Mouse (Mus musculus) kidney, postnatal 4 days (tissue): Measurements from ENCODE around the gene 4430402I18Rik.

Source experiments
- DNase-seq, 2 experiments: peaks; one replicate each; pipeline ENCODE4 v3.0.0; 2021; ENCODE audit warnings: mixed read lengths in 2 of 2

4430402I18Rik gene

DNA sequence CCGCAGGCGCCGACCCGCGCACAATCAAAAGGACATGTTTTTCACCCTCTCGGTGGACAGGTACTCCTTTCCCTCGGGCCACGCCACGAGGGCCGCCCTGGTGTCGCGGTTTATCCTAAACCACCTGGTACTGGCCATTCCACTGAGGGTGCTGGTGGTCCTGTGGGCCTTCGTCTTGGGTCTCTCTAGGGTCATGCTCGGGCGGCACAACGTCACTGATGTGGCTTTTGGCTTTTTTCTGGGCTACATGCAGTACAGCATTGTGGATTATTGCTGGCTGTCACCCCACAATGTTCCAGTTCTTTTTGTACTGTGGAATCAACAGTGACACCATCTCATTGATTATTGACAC, 3.1 kb downstream of the 4430402I18Rik start:
- no peak for DNase-seq

DNA sequence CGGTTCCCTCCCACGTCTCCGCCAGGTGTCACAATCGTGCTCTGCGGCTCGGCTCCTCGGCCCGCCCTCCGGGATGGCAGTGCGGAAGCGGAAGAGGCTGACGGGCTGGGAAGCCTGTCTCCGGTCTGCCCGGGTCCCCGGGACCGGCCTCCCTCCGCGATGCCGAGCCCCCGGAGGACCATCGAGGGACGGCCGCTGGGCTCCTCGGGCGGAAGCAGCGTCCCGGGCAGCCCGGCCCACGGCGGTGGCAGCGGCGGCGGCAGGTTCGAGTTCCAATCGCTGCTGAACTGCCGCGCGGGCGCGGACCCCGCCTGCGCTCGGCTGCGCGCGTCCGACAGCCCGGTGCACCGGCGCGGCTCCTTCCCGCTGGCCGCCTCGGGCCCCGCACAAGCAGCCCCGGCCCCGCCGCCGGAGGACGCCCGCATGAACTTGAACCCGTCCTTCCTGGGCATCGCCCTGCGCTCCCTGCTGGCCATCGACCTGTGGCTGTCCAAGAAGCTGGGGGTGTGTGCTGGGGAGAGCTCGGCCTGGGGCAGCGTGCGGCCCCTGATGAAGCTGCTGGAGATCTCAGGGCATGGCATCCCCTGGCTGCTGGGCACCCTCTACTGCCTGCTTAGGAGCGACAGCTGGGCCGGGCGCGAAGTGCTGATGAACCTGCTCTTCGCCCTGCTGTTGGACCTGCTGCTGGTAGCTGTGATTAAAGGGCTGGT, 3.6 kb downstream of the 4430402I18Rik start, which contains the start of gene Plpp6:
Plpp6 (plus strand) TSS at position 112 of the 710 bp plus-strand sequence.
- peak; percentile 86 to 91 for DNase-seq

DNA sequence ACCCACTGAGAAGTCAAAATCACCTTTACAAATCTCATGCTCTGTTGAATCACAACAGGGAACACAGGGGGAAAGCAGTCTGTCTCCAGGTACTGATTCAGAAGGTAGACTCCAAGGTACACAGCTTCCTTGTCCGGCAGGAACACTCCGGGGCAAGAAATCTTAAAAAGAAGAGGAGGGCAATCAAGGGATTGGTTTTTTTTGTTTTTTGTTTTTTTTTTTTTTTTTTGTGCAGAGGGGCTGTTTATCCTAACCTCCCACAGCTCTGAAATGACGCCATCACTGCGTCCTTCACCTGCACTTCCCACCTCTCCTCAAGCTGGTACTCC, 4.1 kb downstream of the 4430402I18Rik start:
- DNase-seq, result no peak

DNA sequence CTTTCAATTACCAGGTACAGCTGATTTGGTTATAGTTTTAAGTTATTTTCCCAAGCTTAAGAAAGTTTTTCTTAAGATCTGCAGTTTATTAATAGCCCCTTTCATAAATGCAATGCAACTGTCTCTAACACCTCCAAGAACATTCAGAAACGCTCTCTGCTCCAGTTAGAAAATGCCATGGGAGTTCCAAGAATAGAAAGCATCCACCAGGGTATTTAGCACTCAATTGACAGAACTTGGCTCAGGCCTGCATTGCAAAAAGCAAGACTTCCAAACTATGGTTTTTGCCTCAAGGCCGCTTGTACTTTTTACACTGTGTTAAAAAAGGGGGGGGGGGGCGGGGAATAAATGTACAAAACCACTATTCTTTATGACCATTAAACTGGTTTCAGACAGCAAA, 4.5 kb downstream of the 4430402I18Rik start:
- no peak for DNase-seq

DNA sequence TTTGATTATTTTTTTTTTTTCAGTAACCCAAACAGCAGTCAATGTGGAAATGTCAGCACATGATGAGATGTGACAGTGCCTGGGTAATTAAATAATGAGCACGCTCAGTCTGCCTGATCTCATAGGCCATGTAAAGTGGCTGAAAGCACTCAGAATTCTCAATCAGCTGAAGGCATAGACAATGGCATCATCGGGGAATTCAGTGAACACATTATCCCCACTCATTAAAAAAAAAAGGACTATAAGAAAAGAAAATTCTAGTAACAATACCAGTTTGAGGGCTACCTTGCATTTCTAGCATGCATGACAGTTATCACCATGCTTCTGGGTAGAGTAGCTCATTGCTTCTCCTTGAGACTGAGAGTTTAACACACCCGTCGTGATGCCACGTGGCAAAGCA, 16.3 kb downstream of the 4430402I18Rik start:
- DNase-seq, result no peak

DNA sequence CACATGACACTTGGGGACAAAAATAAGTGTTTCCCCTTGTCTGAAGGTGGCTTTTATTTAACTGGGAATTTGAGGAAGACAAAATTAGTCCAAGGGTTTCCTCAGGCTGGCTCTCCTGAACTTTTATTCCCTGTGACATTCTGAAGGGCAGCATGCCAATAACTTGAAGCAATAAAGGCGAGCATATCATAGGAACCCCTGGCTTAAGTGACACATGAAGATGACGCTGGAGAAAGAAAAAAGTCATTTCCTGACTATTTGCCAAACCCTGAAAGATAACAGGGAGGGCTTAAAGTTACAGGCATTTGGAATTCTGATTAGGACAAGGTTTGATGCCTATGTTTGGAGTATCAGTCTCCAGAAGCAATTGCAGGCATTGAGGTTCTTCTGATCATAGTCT, 20.3 kb downstream of the 4430402I18Rik start:
- no peak for DNase-seq

DNA sequence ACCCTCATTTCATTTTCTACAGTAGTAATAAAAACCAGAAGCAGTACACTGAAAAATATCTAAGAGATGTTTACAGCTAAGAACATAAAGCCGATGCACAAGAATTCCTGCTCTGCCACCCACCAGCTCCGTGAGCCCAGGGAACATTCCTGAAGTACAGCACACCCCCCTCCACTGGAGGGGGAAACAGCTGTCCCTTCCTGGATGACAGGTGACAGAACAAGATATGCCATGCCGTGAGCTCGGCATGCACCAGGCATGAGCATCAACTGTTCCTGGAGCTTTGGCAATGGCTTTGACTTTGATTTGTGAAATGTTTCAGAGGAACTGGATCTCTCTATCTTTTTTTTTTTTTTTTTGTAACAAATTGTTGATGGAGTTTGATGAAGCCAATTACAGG, 20.8 kb downstream of the 4430402I18Rik start:
- no peak for DNase-seq

DNA sequence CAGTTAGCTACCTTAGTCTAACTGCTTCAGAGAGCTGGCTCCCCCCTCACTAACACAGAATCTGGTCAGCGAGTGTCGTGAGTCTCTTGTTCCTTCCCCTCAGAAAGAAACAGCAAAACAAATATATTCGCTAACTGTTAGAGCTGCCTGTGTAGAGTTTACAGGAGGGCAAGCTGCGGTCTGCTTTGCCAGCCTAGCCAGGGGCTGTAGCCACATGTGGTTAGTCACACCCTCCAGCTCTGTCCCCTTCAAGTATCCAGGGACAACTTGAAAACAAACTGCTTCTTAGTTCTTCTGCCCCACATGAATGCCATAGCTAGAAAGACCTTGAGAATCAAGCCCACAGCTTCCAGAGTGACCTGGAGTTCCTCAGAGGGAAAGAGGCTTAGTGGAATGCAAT, 26.3 kb downstream of the 4430402I18Rik start:
- no peak for DNase-seq

DNA sequence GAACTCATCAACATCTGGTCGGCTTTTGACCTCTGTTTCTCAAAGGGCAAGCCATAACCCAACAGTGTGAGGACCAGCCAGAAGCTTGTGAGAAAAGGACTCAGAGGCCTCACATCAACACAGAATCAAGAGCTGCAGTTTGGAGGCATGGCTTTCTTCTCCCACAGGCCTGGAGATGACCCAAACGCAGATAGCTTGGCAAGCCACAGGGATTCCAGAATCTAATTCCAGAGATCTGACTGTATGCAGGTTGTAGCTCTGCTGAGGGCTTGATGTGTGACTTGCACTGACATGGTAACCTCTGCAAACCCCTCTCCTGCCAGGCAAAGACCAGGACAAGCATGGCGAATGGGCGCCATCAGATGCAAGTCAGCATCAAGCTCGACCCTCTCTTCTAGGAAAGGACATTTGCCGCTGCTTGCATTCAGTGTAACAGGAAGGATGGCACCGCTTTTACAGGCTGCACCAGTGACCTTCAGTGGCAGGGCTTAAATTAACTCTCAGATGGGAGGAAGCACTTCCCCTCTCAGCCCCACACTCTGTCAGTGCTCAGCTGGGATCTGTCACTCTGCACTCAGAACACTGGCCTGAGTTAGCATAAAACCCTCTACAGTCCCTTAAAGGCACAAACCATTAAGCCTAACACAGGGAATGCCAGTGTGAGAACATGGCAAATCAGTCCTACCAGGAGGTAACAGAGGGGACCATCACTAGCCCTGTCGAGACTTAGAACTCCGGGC, 27.3 kb downstream of the 4430402I18Rik start:
- DNase-seq, result peak; percentile 42 to 53

DNA sequence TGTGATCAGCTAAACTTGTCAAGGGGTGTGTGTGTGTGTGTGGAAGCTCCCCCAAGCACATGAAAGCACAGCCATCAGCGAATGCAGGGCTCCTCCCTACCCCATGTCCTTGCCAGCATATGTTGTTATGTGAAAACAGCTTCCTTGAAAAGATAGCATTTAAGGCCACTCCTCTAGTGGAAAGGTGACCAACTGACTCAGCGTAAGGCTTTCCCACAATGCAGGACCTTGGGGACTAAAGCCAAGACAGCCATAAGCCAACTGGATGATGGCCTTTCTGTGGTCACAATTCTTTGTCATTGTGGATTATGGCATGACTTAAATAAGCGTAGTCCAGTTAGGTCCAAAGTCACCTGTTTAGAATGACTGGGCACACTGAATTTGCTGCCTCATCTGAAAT, 32.7 kb downstream of the 4430402I18Rik start:
- DNase-seq, result no peak

DNA sequence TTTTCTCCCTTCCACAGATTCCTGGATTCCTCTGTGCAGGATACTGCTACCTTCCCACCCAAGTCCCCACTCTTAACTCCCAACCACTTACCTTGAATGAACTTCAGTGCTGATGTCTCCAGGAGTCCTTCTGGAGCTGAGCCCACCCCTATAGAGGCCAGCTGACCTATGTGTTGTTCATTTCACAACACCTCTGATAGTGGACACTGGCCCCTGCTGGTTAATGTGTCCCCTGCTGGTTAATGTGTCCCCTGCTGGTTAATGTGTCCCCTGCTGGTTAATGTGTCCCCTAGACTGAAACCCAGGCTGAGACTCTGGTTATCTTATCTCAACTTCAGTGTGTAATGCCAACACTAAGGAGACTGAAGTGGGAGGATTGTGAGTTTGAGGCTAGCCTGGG, 38.6 kb downstream of the 4430402I18Rik start:
- DNase-seq, result peak; percentile 69 to 74

DNA sequence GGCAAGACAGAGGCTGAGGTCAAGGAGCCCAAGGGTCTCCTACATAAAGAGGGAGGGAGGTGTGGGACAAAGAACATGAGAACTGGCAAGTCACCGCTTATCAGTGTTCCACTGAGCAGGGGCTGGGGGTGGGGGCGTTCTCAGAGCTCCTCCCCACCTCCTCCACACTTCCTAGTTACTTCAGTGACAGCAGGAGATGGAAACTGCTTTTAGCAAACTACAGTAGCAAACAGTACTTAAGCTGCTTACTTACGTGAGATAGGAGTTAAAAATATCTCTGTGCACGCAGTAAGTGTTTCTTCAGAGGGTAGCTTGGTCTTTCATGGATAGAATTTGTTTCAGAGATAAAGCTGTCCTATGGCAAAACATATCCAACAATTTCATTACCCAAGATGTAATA, 40.2 kb downstream of the 4430402I18Rik start:
- no peak for DNase-seq

DNA sequence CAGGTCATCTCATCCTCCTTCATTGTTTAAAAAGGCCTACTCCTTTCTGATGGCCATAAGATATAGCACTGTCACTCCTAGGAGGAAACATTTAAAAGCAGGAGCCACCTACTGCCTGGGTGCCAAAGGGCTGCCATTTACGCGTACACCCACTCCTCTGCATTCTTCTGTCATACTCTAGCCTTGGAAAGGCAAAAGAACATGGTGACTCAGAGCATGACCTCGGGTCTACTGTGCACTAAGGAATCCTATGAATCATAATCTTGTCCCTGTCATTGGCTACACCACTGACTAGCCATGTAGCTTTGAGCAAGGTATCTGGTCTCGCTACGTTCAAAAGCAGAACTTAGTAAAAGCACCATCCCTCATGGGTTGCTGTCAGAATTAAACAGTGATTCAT, 41.2 kb downstream of the 4430402I18Rik start:
- DNase-seq, result no peak

DNA sequence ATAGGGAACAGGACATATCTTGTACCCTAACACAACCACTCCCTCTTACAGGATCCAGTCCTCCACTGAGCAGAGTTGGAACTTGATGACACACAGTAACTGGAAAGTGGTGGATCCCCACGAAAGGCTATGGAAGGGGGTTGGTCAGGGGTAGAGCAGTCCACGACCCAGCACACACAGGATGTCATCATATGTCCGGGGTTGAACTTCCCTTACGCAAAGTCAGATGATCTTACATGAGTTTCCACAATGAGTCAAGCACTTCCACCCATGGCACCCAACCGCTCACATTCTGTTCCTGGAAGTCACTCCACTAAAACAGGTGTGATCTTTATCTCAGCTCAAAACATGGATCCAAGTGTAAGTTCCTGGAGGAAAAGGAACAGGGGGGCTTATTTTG, 49.8 kb downstream of the 4430402I18Rik start:
- DNase-seq, result no peak

DNA sequence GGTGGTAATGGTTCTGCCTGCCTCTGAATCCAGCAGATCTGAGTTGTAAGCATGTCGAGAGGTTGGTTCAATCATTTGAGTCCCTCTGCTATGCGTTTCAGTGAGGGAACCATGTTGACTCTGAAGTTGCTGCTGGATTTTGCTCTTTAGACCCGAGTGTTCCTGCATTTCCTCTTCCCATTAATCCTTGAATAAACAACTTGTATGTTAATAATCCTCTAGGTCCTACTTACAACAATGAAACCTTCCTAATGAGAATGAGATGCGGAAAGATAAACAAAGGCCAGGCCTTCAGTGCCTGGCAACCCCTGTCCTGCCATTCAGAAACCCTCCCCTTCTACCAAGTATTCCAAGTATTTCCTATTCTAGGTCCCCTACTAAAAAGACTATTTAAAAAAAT, 51.1 kb downstream of the 4430402I18Rik start:
- DNase-seq, result no peak

DNA sequence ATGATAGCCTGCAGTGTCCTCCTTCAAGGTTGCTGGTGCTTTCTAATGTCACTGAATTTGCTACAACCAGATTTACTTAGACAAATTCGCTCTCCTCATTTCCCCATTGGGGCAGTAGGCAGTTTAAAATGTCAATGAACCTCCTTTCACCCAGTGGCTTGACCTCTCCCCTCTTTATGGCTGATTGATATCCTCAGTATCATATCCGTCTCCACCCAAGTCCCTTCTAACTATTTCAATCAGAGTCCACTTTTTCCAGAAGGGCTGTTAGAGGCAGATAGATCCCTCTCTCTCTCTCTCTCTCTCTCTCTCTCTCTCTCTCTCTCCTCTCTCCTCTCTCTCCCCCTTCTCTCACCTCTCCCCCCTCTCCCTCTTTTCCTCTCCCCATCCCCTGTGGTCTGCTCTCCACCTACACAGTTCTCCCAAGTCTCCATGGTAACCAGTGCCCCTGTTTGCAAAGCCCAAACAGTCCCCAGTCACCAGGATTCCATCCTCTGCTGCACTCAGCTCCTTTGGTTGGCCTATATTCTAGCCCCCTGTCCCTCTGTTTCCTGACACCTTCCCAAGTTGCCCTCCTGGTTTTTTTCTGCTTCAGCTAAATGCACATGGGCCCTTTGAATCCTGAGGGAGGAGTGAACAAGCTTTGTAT, 51.9 kb downstream of the 4430402I18Rik start:
- no peak for DNase-seq

DNA sequence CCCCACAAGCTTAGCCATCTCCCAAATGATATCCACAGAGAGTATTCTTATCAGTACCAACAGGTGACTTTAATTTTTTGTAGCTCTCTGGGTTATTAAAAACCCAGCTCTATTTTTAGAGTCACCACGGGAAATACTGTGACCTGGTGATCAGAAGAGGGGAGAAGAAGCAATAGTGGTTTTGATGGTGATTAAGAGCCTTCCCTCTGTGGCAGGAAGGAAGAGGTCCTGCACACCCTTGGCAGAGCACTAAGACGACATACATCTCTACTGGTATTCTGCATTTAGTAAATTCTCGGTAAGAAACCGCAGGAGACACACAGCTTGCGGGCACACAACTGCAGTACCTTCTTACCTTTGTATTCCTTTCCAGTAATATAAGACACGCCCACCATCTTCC, 53.0 kb downstream of the 4430402I18Rik start:
- DNase-seq, result no peak

DNA sequence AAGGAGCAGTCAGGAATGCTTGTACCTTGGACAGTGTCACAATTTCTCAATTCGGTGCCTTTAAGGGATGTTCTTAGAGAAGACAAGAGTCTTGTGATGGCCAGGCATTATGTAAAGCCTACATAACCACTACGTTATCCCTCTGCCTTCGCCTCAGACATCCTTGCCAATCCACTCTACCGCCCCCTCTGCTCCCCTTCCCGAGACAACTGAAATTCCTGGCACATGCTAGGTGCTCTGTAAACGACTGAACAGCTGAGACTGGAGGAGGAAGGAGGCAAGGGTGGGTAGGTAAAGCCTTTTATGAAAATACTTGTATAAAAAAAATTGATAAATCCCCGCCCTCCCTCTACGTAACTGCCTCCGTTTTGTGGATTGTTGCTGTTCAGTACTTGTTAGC, 58.9 kb downstream of the 4430402I18Rik start:
- DNase-seq, result no peak

DNA sequence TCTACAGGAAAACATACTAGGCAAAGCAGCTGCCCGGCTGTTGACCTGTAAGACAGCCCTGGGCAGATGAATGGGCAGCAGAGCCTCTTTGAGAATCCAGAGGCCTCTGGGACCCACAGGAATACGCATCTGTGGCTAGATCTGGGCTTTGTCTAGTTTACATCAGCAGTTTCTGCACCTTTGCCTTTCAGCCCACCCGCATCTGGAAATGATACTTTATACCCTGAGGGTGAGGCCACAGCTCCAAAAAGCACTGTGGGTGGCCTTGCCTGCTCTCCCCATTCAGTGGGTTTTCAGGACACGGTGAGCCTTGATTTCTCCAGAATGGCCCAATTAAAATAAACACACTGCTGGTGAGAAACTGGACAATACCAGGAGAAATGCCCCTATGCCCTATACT, 59.4 kb downstream of the 4430402I18Rik start:
- DNase-seq, result no peak

DNA sequence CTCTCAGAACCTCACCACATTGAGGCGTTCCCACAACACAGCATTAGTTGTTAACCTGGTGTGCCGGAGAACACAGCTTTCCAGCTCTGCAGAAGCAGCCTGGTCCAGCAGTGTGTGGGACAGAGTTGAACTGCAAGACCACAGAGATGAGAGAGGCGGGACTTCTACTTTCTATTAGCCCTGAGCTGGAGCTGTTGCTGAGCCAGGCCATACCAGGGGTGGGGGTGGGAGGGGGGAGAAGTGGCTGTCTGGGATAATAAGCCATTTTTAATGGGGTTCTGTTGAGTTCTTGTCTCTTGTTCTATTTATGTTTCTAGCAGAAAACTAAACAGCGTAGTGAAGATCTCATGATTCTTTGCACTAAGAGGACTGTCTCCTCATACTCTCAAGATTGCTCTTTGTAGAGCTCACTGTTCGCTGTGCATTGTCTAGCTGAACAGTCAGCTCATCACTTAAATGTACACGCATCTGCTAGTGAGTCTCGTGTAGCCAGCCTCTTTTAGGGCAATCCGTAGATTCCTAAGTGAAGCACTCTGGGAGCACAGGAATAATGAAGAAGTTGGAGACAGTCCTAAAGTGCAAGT, 64.0 kb downstream of the 4430402I18Rik start:
- no peak for DNase-seq

DNA sequence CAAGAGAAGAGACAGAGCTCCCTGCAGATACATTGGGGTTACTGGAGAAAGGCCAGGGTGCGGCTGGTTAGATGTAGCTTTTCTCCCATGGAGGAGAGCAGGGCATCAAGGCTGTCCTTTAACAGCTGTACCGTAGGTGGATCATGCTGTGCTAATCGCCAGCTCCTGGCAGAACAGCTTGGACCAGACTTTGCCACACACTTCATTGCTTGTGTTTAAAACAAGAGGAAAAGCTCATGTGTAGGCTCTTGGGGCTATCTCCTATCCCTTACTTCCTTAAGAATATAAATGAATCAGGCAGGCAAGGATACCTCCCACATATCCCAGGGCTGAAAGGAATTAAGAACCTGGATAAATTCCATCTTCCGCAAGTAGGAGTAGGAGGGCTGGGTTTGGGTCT, 64.8 kb downstream of the 4430402I18Rik start:
- no peak for DNase-seq

DNA sequence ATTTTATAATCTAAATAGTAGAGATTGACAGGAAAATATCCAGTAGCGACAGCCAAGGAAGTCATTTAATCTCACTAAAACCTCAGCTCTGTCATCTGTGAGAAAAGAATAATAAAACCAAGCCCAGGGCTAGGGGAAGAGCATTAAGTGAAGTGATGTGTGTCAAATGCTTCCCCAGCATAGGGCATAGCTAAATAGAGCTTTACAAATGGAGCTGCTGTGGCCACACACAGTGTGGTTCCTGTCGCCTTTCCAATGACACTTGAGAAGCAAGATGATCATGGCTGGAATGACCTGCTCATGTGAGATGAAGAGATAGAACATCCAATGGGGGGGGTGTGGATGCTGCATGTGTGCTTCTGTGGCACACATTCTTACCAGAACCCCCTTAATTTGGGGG, 65.5 kb downstream of the 4430402I18Rik start:
- no peak for DNase-seq

DNA sequence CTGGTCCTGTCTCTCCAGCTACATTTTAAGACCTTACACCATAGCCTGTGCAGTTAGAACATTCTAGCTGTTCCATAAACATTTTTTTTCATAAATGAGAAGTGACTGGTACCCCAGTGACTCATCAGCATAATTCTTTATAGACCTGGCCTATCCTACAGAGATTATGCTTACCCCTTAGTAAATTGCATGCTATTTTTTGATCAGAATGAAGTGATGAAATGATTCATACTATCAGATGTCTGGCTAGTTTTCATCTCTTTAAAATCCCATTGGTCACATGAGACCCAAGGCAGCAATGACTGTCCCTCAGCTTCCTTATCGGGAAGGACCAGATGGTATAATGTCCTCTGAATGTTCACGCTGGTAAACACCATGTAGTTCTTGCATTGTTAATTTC, 66.8 kb downstream of the 4430402I18Rik start:
- DNase-seq, result no peak

DNA sequence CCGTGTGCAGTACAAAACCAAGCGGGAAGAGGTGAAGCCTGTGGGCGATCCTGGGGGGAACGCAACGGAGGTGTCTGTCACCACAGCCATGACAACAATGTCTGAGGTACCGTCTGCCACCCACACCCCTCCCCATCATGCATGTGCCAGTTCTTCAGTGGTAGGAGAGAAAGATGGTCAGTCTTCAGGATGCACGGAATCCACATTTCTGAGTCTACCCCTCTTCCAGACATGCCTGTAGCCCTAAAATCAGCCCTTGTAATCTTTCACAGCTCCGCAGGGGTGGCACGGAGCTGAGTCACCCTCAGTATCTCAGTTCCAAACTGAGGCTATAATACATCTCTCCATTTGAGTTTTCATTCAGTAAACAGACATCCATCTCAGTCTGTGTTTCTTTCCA, 70.1 kb downstream of the 4430402I18Rik start:
- no peak for DNase-seq
